Mouse (Mus musculus): ENCODE results near the gene F11r. TPM values are rescaled to one million over a fixed set of nuclear protein-coding genes. Genes with fewer than 3 reads are reported as not detected.

F11r gene
- polyA plus RNA-seq (2012; rRNA removed): 20.2 and 28.6 TPM in 2 replicates

GRCm38 (mm10) chr1:171437264-171438013 lies at the start of gene F11r:
F11r (plus strand) TSS chr1:171437535.
- H3K27ac ChIP-seq (ENCODE audit: control insufficient read depth, insufficient read depth, low read depth, low read length): peak within 1 kb of the TSS; percentile 78
- H3K4me1 ChIP-seq (ENCODE audit: control insufficient read depth, insufficient read depth, low read length): peaks cover 13% of the 10 kb centered on the region
- H3K36me3 ChIP-seq (ENCODE audit: control insufficient read depth, insufficient read depth, low read length): no peaks in the 10 kb centered on the region
- peak; percentile 89 for TF ChIP-seq POLR2A (IDR thresholded peaks at IDR 0.05; ENCODE audit: control insufficient read depth, low read depth, low read length)
- TF ChIP-seq CTCF (IDR thresholded peaks at IDR 0.05; ENCODE audit: control insufficient read depth, insufficient read depth, insufficient replicate concordance, low read depth, low read length): no peak
- peak within 1 kb of the TSS; percentile 91 for H3K4me3 ChIP-seq (ENCODE audit: control insufficient read depth, low read depth, low read length)
- no peaks in the 10 kb centered on the region for H3K27me3 ChIP-seq (ENCODE audit: control insufficient read depth, insufficient read depth, low read length)

DNA sequence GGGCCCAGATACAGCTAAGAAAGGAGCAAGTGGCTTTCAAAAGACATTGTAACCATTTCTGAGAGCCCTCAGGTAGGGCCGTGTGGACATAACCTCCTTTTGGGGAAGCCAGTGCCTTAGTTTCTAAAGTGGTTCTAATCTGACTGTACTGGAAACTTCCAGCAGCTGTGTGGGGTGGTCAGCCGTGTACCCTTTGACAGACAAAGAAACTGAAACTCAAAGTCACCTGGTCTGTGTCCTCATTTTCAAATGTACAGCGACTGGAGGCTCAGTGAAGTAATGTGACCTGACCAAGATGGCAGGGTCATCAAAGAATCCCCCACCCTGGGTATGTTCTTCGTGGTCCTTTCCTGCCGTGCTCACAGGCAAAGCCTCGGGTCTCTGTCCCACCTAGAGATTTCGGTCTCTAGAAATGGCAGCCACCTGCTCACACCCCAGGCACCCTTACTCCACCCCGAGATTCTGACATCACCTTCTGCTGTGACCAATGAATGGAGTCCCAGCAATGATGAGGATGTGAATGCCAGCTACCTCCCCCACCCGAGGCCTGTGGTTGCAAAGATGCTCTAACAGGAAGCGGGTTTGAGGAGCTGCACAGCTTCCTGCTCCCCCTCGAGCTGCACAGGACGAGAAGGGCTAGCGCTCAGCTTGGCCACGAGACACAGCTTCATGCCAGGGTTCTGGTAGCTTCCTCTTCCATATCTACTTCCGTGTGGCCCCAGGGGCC lies 48.8 kb upstream of the F11r start, which contains the start of gene Arhgap30:
TSS of gene Arhgap30 (plus strand) at position 579 of the 727 bp plus-strand sequence.
- peak; percentile 27; the same call in 1 of the 2 replicates for TF ChIP-seq POLR2A (IDR thresholded peaks at IDR 0.05; ENCODE audit: control insufficient read depth, low read depth, low read length)
- TF ChIP-seq CTCF (IDR thresholded peaks at IDR 0.05; ENCODE audit: control insufficient read depth, insufficient read depth, insufficient replicate concordance, low read depth, low read length): no peak
- H3K27me3 ChIP-seq (ENCODE audit: control insufficient read depth, insufficient read depth, low read length): no peaks in the 10 kb centered on the region
- peaks cover 9% of the 10 kb centered on the region for H3K4me1 ChIP-seq (ENCODE audit: control insufficient read depth, insufficient read depth, low read length)
- H3K4me3 ChIP-seq (ENCODE audit: control insufficient read depth, low read depth, low read length): peak within 1 kb of the TSS; percentile 75
- H3K27ac ChIP-seq (ENCODE audit: control insufficient read depth, insufficient read depth, low read depth, low read length): peak within 1 kb of the TSS; percentile 21; the same call in 1 of the 2 replicates
- no peaks in the 10 kb centered on the region for H3K36me3 ChIP-seq (ENCODE audit: control insufficient read depth, insufficient read depth, low read length)

DNA sequence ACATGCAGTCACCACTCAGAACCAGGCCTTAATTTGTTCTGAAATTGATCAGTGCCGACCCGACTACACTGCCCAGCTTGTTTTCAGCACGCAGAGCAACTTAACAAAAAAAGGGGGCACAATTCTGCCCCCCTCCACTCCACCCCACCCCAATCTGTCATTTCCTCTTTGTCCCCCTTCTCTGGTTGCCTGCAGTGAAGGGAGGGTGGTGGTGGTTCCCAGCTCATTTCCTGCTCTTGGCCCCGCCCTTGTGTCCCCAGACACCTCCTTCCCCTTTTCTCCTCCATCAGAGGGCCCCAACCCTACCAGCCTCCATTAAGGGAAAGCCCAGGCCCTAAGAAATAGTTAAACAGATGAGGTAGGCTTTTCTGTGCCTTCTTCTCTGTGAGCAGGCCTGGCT lies 47.2 kb upstream of the F11r start:
- TF ChIP-seq POLR2A (IDR thresholded peaks at IDR 0.05; ENCODE audit: control insufficient read depth, low read depth, low read length): no peak
- no peak for TF ChIP-seq CTCF (IDR thresholded peaks at IDR 0.05; ENCODE audit: control insufficient read depth, insufficient read depth, insufficient replicate concordance, low read depth, low read length)
- H3K27me3 ChIP-seq (ENCODE audit: control insufficient read depth, insufficient read depth, low read length): no peaks in the 10 kb centered on the region
- peak overlapping the region; percentile 70 for H3K4me3 ChIP-seq (ENCODE audit: control insufficient read depth, low read depth, low read length)
- H3K36me3 ChIP-seq (ENCODE audit: control insufficient read depth, insufficient read depth, low read length): no peaks in the 10 kb centered on the region
- H3K27ac ChIP-seq (ENCODE audit: control insufficient read depth, insufficient read depth, low read depth, low read length): no peak overlapping the region
- peaks cover 9% of the 10 kb centered on the region for H3K4me1 ChIP-seq (ENCODE audit: control insufficient read depth, insufficient read depth, low read length)

DNA sequence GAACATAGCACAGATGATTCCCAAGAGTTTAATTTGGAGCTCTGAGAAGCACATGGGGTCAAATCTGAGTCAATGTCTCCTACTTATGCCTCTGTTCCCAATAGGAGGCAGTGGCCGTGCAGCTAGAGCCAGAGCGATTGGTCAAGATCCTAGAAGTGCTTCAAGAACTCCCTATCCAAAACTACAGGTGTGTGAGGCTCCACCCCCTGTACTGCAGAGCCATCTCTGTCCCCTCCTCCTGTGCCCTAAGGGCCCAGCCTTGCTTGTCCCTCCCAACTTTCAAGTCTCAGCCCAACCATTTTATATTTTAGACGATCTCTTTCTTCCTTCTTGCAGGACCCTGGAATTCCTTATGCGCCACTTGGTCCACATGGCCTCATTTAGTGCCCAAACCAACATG lies 35.5 kb upstream of the F11r start:
- TF ChIP-seq POLR2A (IDR thresholded peaks at IDR 0.05; ENCODE audit: control insufficient read depth, low read depth, low read length) (no peak), CTCF (IDR thresholded peaks at IDR 0.05; ENCODE audit: control insufficient read depth, insufficient read depth, insufficient replicate concordance, low read depth, low read length) (no peak)
- H3K4me1 ChIP-seq (ENCODE audit: control insufficient read depth, insufficient read depth, low read length): no peaks in the 10 kb centered on the region
- no peak overlapping the region for H3K27ac ChIP-seq (ENCODE audit: control insufficient read depth, insufficient read depth, low read depth, low read length)
- H3K36me3 ChIP-seq (ENCODE audit: control insufficient read depth, insufficient read depth, low read length): no peaks in the 10 kb centered on the region
- H3K27me3 ChIP-seq (ENCODE audit: control insufficient read depth, insufficient read depth, low read length): no peaks in the 10 kb centered on the region
- no peak overlapping the region for H3K4me3 ChIP-seq (ENCODE audit: control insufficient read depth, low read depth, low read length)

- Histone ChIP-seq H3K36me3 (ENCODE audit: control insufficient read depth, insufficient read depth, low read length) (no peaks in the 10 kb centered on the region), H3K4me1 (ENCODE audit: control insufficient read depth, insufficient read depth, low read length) (no peaks in the 10 kb centered on the region), H3K27me3 (ENCODE audit: control insufficient read depth, insufficient read depth, low read length) (no peaks in the 10 kb centered on the region), H3K27ac (ENCODE audit: control insufficient read depth, insufficient read depth, low read depth, low read length) (no peak overlapping the region), H3K4me3 (ENCODE audit: control insufficient read depth, low read depth, low read length) (no peak overlapping the region)
- TF ChIP-seq POLR2A (IDR thresholded peaks at IDR 0.05; ENCODE audit: control insufficient read depth, low read depth, low read length) (no peak), CTCF (IDR thresholded peaks at IDR 0.05; ENCODE audit: control insufficient read depth, insufficient read depth, insufficient replicate concordance, low read depth, low read length) (no peak)
Observed at GRCm38 (mm10) chr1:171402991-171403390, 34.3 kb upstream of the F11r start.

DNA sequence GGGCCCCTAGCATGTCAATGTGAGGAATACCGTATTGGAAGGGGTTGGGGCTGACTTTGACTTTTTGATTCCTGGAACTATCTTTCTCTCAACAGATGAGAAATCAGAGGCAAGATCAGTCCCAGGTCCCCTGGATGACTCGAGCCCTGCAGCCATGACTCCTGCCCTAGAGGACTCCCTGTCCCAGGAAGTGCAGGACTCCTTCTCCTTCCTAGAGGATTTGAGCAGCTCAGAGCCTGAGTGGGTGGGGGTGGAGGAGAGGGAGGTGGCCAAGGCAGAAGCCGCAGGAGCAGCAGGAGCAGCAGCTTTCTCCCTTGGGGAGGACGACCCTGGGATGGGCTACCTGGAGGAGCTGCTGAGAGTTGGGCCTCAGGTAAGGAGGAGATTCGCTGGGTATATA lies 30.1 kb upstream of the F11r start:
- H3K4me3 ChIP-seq (ENCODE audit: control insufficient read depth, low read depth, low read length): no peak overlapping the region
- H3K27ac ChIP-seq (ENCODE audit: control insufficient read depth, insufficient read depth, low read depth, low read length): no peak overlapping the region
- no peaks in the 10 kb centered on the region for H3K27me3 ChIP-seq (ENCODE audit: control insufficient read depth, insufficient read depth, low read length)
- H3K4me1 ChIP-seq (ENCODE audit: control insufficient read depth, insufficient read depth, low read length): peaks cover 5% of the 10 kb centered on the region
- no peaks in the 10 kb centered on the region for H3K36me3 ChIP-seq (ENCODE audit: control insufficient read depth, insufficient read depth, low read length)
- TF ChIP-seq POLR2A (IDR thresholded peaks at IDR 0.05; ENCODE audit: control insufficient read depth, low read depth, low read length) (no peak), CTCF (IDR thresholded peaks at IDR 0.05; ENCODE audit: control insufficient read depth, insufficient read depth, insufficient replicate concordance, low read depth, low read length) (no peak)

GRCm38 (mm10) chr1:171410231-171410630 lies 27.1 kb upstream of the F11r start:
- H3K27me3 ChIP-seq (ENCODE audit: control insufficient read depth, insufficient read depth, low read length): no peaks in the 10 kb centered on the region
- H3K4me1 ChIP-seq (ENCODE audit: control insufficient read depth, insufficient read depth, low read length): peaks cover 16% of the 10 kb centered on the region
- H3K27ac ChIP-seq (ENCODE audit: control insufficient read depth, insufficient read depth, low read depth, low read length): no peak overlapping the region
- H3K36me3 ChIP-seq (ENCODE audit: control insufficient read depth, insufficient read depth, low read length): no peaks in the 10 kb centered on the region
- no peak overlapping the region for H3K4me3 ChIP-seq (ENCODE audit: control insufficient read depth, low read depth, low read length)
- TF ChIP-seq CTCF (IDR thresholded peaks at IDR 0.05; ENCODE audit: control insufficient read depth, insufficient read depth, insufficient replicate concordance, low read depth, low read length): no peak
- TF ChIP-seq POLR2A (IDR thresholded peaks at IDR 0.05; ENCODE audit: control insufficient read depth, low read depth, low read length): no peak

Measured in testis, adult 2 months (tissue).